Mouse (Mus musculus): ENCODE measurements around the gene Chst3.
"Not testable (repeated sequence)": the region's sequence is repeated elsewhere in the genome, so short reads cannot be mapped to it uniquely, and the experiment has no call there.

Chst3 gene

GRCm38 (mm10) chr10:60218591-60219499 lies at the start of gene Chst3:
TSS of gene Chst3 (minus strand) at chr10:60219260.
- peak; percentile 81 for DNase-seq

GRCm38 (mm10) chr10:60268738-60269137 lies 49.7 kb upstream of the Chst3 start:
- no peak for DNase-seq

GRCm38 (mm10) chr10:60266842-60267401 lies 47.9 kb upstream of the Chst3 start:
- no peak for DNase-seq

DNA sequence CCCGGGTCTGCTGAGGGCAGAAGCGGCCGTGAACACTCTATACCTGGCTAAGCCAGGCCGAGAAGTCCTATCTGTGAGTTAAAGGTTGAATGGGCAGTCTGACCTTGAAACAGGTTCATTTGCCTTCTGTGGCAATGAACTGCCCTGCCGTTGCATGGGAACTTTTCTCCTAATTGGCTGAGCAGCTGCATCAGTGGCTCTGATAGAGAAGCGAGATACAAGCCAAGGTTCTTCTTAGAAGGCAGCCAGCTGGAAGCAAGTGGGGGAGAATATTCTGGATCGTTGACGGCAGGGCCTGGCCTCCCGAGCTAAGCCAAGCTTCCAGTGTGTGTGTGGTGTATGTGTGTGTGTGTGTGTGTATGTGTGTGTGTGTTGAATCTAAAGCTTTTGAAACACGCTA lies 46.2 kb upstream of the Chst3 start:
- peak; percentile 54 for DNase-seq

GRCm38 (mm10) chr10:60263351-60263750 lies 44.3 kb upstream of the Chst3 start:
- DNase-seq, result no peak

DNA sequence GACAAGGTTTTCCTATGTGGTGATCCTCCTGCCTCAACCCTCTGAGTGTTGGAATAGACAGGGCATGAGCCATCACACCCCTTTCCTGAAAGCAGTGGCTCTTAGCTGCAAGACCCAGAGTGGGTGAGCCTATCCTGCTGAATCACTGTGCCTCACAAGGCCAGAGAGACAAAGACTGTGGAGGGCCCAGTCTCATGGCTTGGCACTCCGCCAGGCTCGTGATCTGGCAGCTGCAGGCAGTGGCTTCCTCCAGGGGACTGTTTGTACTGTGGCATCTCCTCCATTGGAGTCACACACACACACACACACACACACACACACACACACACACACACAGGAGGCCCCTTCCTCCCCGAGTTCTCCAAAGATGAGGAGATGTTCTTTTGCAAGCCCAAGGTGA lies 43.3 kb upstream of the Chst3 start:
- DNase-seq, result peak; percentile 93

DNA sequence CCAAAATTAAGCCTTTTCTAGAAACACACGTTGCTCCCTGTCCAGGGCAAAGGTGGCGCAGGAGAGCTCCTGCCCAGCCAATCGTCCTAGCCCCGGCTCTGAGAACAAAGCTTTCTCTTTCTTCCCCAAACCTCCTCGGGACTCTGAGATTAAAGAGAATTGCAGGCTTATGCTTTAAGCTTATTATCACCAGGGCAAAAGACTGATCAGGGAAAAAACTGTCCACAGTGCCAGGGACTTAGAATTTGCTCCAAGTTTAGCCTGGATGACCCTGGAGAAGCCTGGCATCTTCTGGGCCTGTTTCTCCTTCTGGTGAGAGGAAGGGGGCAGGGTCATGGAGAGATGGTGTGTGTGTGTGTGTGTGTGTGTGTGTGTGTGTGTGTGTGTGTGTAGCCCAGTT lies 42.5 kb upstream of the Chst3 start:
- no peak for DNase-seq

DNA sequence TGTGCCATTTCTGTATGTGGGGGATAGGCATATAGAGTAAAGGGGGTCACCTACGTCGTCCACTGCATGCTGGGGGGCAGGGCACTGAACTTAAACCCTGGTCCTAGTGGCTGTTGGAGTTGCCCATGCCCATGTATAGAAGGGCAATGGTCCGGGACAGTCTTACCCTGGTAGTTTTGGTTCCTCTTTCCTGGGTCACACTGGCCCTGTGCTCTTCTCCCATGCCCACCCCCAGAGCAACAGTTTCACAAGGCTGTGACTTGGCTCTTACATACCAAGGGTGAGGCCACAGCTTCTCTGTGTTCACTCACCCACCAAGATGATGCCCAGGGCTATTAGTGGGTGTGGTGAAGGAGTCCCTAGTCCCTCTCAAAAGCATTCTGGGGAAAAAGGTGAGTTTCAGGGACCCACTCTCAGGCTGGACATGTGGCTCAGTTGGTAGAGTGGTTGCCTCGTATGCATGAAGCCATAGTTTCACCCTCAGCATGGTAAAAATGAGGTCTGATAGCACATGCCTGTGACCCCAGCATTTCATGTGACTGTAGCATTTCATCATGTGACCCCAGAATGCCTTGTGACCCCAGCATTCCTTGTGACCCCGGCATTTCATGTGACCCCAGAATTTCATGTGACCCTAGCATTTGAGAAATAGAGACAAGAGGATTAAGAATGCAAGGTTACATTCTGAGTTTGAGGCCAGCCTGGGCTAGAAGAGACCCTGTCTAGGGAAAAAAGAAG lies 41.7 kb upstream of the Chst3 start:
- DNase-seq, result no peak

DNA sequence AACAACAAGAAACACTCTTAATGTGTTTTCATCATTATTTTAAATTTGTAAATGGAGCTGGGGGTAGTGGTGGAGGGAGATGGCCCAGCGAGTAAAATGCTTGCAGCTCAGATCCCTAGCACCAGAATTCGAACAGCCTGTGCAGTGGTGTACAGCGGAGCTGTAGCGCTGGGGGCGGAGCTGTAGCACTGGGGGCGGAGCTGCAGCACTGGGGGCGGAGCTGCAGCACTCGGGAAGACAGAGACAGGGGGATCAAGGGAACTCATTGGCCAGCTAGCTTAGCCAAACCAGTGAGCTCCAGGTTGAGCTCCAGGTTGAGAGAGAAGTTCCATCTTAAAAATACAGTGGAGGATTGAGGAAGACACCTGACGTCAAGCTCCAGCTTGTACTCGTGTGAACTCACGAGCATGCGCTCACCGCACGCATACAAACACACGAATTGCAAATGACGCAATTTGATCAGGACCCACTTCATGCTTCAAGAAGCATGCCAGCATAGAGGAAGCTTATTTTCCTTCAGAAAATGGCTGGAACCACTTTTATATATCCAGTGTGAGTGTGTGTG lies 38.3 kb upstream of the Chst3 start:
- DNase-seq, result no peak

- DNase-seq, result no peak
Measured at GRCm38 (mm10) chr10:60256088-60256487, 37.0 kb upstream of the Chst3 start.

DNA sequence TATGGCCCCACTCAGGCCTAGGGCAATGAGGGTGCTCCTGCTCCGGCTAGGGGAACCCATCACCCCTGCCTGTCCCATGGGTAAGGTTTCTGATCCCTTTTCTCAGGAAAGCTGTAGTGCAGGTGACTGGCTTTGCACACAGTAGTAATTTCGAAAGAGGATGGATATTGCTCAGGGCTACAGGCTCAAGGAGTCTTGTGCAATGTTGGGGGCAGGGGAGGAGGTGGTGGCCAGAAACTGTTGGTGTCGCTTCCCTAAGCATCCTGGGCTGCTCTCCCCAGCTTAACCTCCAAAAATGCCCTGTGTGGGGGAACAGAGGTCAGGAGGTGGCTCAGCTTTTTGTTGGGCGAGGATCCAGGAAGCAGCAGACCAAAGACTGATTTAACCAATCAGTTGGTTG lies 33.5 kb upstream of the Chst3 start:
- no peak for DNase-seq

- DNase-seq, result no peak
Measured at GRCm38 (mm10) chr10:60252187-60252586, 33.1 kb upstream of the Chst3 start.

- DNase-seq, result no peak
Measured at GRCm38 (mm10) chr10:60250426-60250965, 31.4 kb upstream of the Chst3 start.

- DNase-seq, result not testable (repeated sequence)
Measured at GRCm38 (mm10) chr10:60248345-60248744, 29.3 kb upstream of the Chst3 start.

DNA sequence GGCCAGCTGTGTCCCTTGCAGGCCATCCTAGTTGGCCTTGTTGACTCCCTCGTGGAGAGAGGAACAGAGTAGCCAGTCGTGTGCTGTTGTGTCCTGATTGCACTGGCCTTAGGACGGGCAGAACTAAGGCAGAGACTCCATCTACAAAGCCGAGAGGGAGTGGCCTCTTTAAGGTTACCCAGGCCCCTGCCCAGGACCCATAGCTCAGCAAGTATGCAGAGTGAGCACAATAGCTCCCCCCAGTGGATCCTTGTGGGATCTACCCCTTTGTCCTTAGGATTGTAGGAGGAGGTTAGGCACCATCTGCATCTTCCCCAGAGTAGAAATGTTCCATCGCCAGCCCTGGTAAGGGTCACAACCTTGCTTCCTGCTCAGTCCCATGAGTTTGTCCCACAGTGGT lies 27.5 kb upstream of the Chst3 start:
- DNase-seq, result peak; percentile 73

DNA sequence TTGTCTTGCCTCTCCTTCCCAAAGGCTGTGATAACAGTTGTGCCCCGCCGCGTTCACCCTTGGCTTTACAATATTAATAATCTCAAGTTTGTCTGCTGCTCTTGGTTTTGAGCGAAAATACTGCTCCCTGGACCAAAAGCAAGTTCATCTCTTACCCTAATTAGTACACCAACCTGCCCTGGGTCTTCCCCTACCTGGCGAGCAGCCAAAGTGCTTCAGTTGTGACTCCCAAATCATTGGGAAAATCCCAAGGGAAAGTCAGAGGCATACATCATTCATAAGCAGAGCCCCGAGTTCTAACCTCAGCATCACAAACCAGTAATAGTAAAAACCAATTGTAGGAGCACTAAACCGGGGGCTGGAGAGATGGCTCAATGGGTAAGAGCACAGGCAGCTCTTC lies 26.6 kb upstream of the Chst3 start:
- no peak for DNase-seq

DNA sequence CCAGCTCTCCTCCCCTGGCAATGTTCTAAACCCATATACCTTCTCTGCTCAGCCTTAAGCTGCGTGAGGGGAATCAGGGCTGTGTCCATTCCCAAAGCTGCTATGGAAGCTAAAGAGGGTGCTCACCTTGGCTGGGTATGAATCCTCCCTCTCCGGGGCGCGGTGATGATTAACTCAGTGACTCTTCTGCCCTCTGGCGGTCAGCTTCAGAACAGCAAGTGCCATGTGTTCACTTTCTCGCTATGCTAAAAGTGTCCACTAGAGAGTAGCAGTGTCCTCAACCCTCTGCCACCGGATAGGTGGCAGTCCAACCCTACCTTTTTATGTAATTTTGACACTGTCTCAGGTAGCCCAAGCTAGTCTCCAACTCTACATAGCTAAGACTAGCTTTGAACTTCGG lies 26.0 kb upstream of the Chst3 start:
- peak; percentile 90 for DNase-seq

DNA sequence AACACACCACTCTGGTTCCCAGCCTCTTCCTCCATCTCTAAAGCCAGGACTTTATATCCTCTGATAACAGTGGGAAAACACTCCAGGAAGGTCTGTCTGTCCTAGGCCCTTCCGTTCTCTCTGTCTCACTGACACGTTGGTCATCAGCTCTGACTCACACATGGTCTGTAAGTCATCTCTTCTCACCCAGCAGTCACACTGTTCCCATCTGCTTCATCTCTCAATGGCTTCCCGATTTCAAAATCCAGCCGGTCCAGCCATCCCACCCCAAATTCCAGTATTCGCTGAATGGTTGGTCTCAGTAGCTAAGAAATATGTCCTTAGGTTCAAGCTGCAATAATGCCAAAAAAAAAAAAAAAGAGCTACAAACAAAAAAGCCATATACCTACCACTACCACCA lies 24.9 kb upstream of the Chst3 start:
- no peak for DNase-seq

GRCm38 (mm10) chr10:60240416-60240815 lies 21.4 kb upstream of the Chst3 start:
- no peak for DNase-seq

DNA sequence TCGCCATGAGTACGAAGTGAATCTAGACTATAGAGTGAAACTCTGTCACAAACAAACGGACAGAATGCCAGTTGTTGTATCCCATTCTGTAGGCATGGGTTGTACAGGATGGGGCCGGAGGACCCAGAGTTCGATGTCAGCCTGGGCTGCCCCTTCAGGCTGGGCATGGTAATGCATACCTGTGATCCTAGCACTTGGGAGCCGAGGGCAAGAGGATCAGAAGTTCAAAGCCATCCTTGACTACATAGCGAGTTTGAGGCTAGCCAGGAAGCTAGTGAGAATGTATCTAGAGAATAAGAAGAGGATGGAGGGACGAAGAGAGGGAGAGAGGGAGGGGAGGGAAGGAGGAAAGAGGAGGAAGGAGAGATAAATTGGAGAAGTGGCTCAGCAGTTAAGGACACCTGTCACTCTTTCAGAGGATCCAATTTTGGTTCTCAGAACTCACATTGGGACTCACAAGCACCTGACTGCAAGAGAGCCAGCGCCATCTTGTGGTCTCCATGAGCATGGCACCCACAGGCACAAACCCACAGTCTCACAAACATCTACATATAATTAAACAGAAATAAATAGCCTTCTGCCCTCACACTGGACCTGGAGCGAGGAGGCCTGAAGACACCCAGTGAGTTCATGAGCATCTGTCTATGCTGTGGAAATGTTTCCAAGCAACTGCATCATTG lies 18.6 kb upstream of the Chst3 start:
- DNase-seq, result peak; percentile 71

DNA sequence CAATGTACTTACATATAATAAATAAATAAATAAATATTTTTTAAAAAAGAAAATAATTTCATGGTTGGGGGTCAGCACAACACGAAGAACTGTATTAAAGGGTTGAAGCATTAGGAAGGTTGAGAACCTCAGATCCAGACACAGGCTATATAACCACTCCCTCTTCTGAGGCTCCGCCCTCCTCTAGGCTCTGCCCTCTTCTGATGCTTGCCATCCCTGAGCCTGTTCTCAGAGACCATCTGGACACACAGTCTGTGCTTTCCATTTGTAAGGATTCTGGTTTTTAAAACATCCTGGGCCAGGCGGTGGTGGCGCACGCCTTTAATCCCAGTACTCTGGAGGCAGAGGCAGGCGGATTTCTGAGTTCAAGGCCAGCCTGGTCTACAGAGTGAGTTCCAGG lies 16.8 kb upstream of the Chst3 start:
- DNase-seq, result not testable (repeated sequence)

DNA sequence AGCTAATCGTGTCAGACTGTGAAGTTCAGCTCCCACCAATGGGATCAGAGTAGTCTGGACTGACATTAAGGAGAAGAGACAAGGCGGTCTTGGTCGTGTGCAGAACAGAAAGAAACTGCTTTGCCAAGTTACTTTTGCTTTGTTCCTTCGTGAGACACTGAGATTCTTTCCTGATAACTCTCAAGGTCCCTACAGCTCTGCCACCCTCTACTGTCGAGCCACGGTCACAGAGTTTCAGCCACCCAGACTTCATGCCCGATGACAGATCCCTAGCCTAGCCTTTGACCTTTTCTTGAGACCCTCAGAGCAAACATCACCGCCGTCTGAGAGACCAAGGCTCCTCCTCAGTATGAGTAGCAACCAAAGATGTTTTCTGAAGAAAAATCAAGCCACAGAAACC lies 14.9 kb upstream of the Chst3 start:
- no peak for DNase-seq
